ENCODE assay signal across 11 mouse cellular contexts in the genomic region with DNA sequence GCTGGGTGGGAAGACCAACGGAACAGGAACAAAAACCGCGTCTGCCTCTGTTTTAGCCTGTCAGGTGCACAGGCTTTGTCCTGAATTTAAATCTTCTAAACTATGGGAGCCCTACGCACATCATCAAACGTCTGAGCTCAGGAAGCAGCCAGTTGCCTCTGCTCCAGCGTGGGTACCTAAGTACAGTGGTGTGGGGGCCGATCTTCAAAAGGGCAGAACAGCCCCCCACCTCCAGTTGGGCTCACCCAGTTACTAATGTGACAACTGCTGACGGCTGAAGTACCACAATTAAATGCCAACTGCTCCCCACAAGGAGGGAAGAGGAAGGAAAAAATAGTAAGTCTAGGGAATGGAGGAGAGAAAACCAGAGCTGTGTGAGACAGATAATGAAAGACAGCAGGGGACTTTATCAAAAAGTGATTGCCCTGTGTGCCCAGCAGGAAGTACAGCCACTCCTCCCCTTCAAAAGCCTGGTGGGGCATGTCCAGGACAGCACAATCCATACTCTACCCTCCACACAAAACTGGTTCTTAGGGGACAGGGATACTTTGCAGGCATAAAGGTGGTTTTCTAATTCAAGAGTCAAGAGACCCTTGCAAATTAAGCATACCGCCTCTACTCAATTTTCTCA. TPM values are rescaled to one million over a fixed set of nuclear protein-coding genes. Genes with fewer than 3 reads are reported as not detected.
DNase-seq lines count a peak whose midpoint lies in the region; ATAC-seq and TF ChIP-seq lines count a peak whose summit lies in the region.
"Had no signal": no experiment of that assay in that cellular context is flagged by ENCODE, and none has a peak within 500 bp of the region (broad histone marks: within the 10 kb centered on the region; RNA-seq: fewer than 3 reads in every experiment).

No protein-coding gene starts in this region.

- intact Hi-C loops in left cerebral cortex, adult 2 months (cut with DNase I), result loop anchor here (1.0 kb wide), 2 partner anchors 14 to 35 kb away; no protein-coding TSS in a partner anchor

- H3K9ac ChIP-seq in forebrain, embryonic 12.5 days, result no peak overlapping the region
- H3K9ac ChIP-seq in limb, embryonic 15.5 days, result no peak overlapping the region
- H3K9ac ChIP-seq: embryonic facial prominence, embryonic 15.5 days; hindbrain, embryonic 14.5 days had no signal

- H3K9me3 ChIP-seq in forebrain, embryonic 12.5 days, result no peaks in the 10 kb centered on the region
- no peaks in the 10 kb centered on the region for H3K9me3 ChIP-seq in forebrain, embryonic 10.5 days
- H3K9me3 ChIP-seq in limb, embryonic 15.5 days, result no peaks in the 10 kb centered on the region
- no peaks in the 10 kb centered on the region for H3K9me3 ChIP-seq in limb, embryonic 10.5 days (replicated peaks)
- no peaks in the 10 kb centered on the region for H3K9me3 ChIP-seq in embryonic facial prominence, embryonic 10.5 days
- H3K9me3 ChIP-seq: embryonic facial prominence, embryonic 15.5 days; midbrain, embryonic 10.5 days had no signal

- TF ChIP-seq CTCF in left cerebral cortex, adult 2 months (IDR thresholded peaks at IDR 0.05), result no peak

- no peak overlapping the region for H3K4me3 ChIP-seq in forebrain, embryonic 12.5 days (replicated peaks)
- H3K4me3 ChIP-seq in forebrain, embryonic 10.5 days, result no peak overlapping the region
- no peak overlapping the region for H3K4me3 ChIP-seq in limb, embryonic 15.5 days
- no peak overlapping the region for H3K4me3 ChIP-seq in limb, embryonic 10.5 days
- H3K4me3 ChIP-seq in left cerebral cortex, adult 2 months, result no peak overlapping the region
- H3K4me3 ChIP-seq in embryonic facial prominence, embryonic 10.5 days, result no peak overlapping the region
- H3K4me3 ChIP-seq: embryonic facial prominence, embryonic 15.5 days; midbrain, embryonic 10.5 days had no signal

- no peak for DNase-seq in forebrain, embryonic 10.5 days (ENCODE audit: extremely low spot score, low spot score)
- DNase-seq in limb, embryonic 10.5 days (ENCODE audit: low spot score), result no peak
- DNase-seq in left cerebral cortex, adult 2 months (ENCODE audit: extremely low spot score in 1 of 2, low spot score in 2 of 2), result peak; percentile 50 to 54
- peak; percentile 61 for DNase-seq in right cerebral cortex, postnatal 25 days
- DNase-seq in embryonic facial prominence, embryonic 10.5 days (ENCODE audit: low spot score), result no peak
- DNase-seq in T-cell, adult 2 months (ENCODE audit: low spot score), result no peak

- 69% methylated on average over 9 of the region's 9 CpGs for WGBS in forebrain, embryonic 12.5 days
- 72% methylated on average over 9 of the region's 9 CpGs for WGBS in forebrain, embryonic 10.5 days
- 70% methylated on average over 9 of the region's 9 CpGs for WGBS in limb, embryonic 15.5 days
- WGBS in limb, embryonic 10.5 days, result 80% methylated on average over 9 of the region's 9 CpGs
- 73% methylated on average over 9 of the region's 9 CpGs for WGBS in embryonic facial prominence, embryonic 10.5 days

- peaks cover 15% of the 10 kb centered on the region for H3K4me1 ChIP-seq in forebrain, embryonic 12.5 days
- H3K4me1 ChIP-seq in forebrain, embryonic 10.5 days, result peaks cover 22% of the 10 kb centered on the region
- peaks cover 11% of the 10 kb centered on the region for H3K4me1 ChIP-seq in limb, embryonic 15.5 days
- peaks cover 23% of the 10 kb centered on the region for H3K4me1 ChIP-seq in limb, embryonic 10.5 days
- peaks cover 14% of the 10 kb centered on the region for H3K4me1 ChIP-seq in embryonic facial prominence, embryonic 10.5 days

- H3K4me2 ChIP-seq in forebrain, embryonic 12.5 days, result no peak overlapping the region
- H3K4me2 ChIP-seq in limb, embryonic 15.5 days, result no peak overlapping the region
- H3K4me2 ChIP-seq: embryonic facial prominence, embryonic 15.5 days; hindbrain, embryonic 14.5 days had no signal

- no peak for ATAC-seq in forebrain, embryonic 12.5 days (ENCODE audit: low FRiP score)
- no peak for ATAC-seq in limb, embryonic 15.5 days (ENCODE audit: insufficient number of reproducible peaks, low FRiP score, low TSS enrichment, low read depth)

- H3K36me3 ChIP-seq in forebrain, embryonic 12.5 days (replicated peaks), result peaks cover 16% of the 10 kb centered on the region
- H3K36me3 ChIP-seq in forebrain, embryonic 10.5 days (replicated peaks), result peaks cover 28% of the 10 kb centered on the region
- peaks cover 5% of the 10 kb centered on the region; the same call in 1 of the 2 replicates for H3K36me3 ChIP-seq in limb, embryonic 15.5 days
- H3K36me3 ChIP-seq in limb, embryonic 10.5 days, result peaks cover 20% of the 10 kb centered on the region
- peaks cover 23% of the 10 kb centered on the region for H3K36me3 ChIP-seq in embryonic facial prominence, embryonic 10.5 days (replicated peaks)

- H3K27ac ChIP-seq in forebrain, embryonic 12.5 days, result 0 out of 2 replicates have a peak overlapping the region, but pooled peaks have one; percentile 46
- H3K27ac ChIP-seq in forebrain, embryonic 10.5 days, result no peak overlapping the region
- H3K27ac ChIP-seq in limb, embryonic 15.5 days, result peak overlapping the region; percentile 38; the same call in 1 of the 2 replicates
- no peak overlapping the region for H3K27ac ChIP-seq in limb, embryonic 10.5 days
- peak overlapping the region; percentile 63 for H3K27ac ChIP-seq in left cerebral cortex, adult 2 months
- no peak overlapping the region for H3K27ac ChIP-seq in embryonic facial prominence, embryonic 10.5 days (replicated peaks)
- H3K27ac ChIP-seq: embryonic facial prominence, embryonic 15.5 days; hindbrain, embryonic 14.5 days; midbrain, embryonic 10.5 days had no signal

- no peaks in the 10 kb centered on the region for H3K27me3 ChIP-seq in forebrain, embryonic 12.5 days
- H3K27me3 ChIP-seq in forebrain, embryonic 10.5 days (ENCODE audit: poor library complexity, severe bottlenecking), result no peaks in the 10 kb centered on the region
- H3K27me3 ChIP-seq in limb, embryonic 15.5 days, result no peaks in the 10 kb centered on the region
- no peaks in the 10 kb centered on the region for H3K27me3 ChIP-seq in limb, embryonic 10.5 days (ENCODE audit: low read depth, poor library complexity, severe bottlenecking)
- no peaks in the 10 kb centered on the region for H3K27me3 ChIP-seq in embryonic facial prominence, embryonic 10.5 days (replicated peaks; ENCODE audit: low read depth, poor library complexity, severe bottlenecking)
- H3K27me3 ChIP-seq: embryonic facial prominence, embryonic 15.5 days had no signal

RNA-seq across cellular contexts. Expression of a gene that starts 34.0 kb away (rescaled TPM):
- polyA plus RNA-seq in forebrain, embryonic 12.5 days (2016; fragmentation: Nextera tagmentation; extraction: Ambion mirVana), result 124 and 137 TPM in 2 replicates
- 74.4 and 79.6 TPM in 2 replicates for polyA plus RNA-seq in forebrain, embryonic 10.5 days (2016; fragmentation: Nextera tagmentation; extraction: Ambion mirVana)
- 87.7 and 93.9 TPM in 2 replicates for polyA plus RNA-seq in limb, embryonic 15.5 days (2015; fragmentation: Nextera tagmentation; extraction: Ambion mirVana)
- 77.2 and 87.8 TPM in 2 replicates for polyA plus RNA-seq in limb, embryonic 10.5 days (2016; fragmentation: Nextera tagmentation; extraction: Ambion mirVana)
- total RNA-seq in left cerebral cortex, adult 2 months (2021), result 100 to 1,000 TPM; 186 to 196 TPM
- polyA plus RNA-seq in embryonic facial prominence, embryonic 10.5 days (2016; fragmentation: Nextera tagmentation; extraction: Ambion mirVana), result 73.5 and 76.0 TPM in 2 replicates

RNA-seq across cellular contexts. Expression of a gene that starts 46.3 kb away (rescaled TPM):
- polyA plus RNA-seq in forebrain, embryonic 12.5 days (2016; fragmentation: Nextera tagmentation; extraction: Ambion mirVana), result 28.4 and 29.7 TPM in 2 replicates
- 25.6 and 26.2 TPM in 2 replicates for polyA plus RNA-seq in forebrain, embryonic 10.5 days (2016; fragmentation: Nextera tagmentation; extraction: Ambion mirVana)
- polyA plus RNA-seq in limb, embryonic 15.5 days (2015; fragmentation: Nextera tagmentation; extraction: Ambion mirVana), result 24.0 and 24.7 TPM in 2 replicates
- polyA plus RNA-seq in limb, embryonic 10.5 days (2016; fragmentation: Nextera tagmentation; extraction: Ambion mirVana), result 27.2 and 27.8 TPM in 2 replicates
- total RNA-seq in left cerebral cortex, adult 2 months (2021), result 10 to 100 TPM; 57.2 to 59.5 TPM
- 23.5 and 24.6 TPM in 2 replicates for polyA plus RNA-seq in embryonic facial prominence, embryonic 10.5 days (2016; fragmentation: Nextera tagmentation; extraction: Ambion mirVana)

Comparison
In these comparisons a context has a peak if more than half of its experiments do, and no peak if none do; other contexts are left out.
1. H3K27ac ChIP-seq: peak in forebrain, embryonic 12.5 days (single experiment), limb, embryonic 15.5 days (single experiment) and left cerebral cortex, adult 2 months (single experiment); none in forebrain, embryonic 10.5 days (single experiment), limb, embryonic 10.5 days (single experiment) and embryonic facial prominence, embryonic 10.5 days (single experiment).
2. DNase-seq: peak in left cerebral cortex, adult 2 months (2 of 2) and right cerebral cortex, postnatal 25 days (single experiment); none in forebrain, embryonic 10.5 days (single experiment), limb, embryonic 10.5 days (single experiment), embryonic facial prominence, embryonic 10.5 days (single experiment) and T-cell, adult 2 months (single experiment).